Mouse (Mus musculus): ENCODE measurements around the gene C2cd2. TPM values are rescaled to one million over a fixed set of nuclear protein-coding genes. Genes with fewer than 3 reads are reported as not detected.
A peak's percentile ranks its signal among the peaks of the same experiment; 100 is the strongest.
"Not testable (repeated sequence)": the region's sequence is repeated elsewhere in the genome, so short reads cannot be mapped to it uniquely, and the experiment has no call there.

Gene C2cd2
- total RNA-seq, 2 experiments from 2014 or later: 20.6 to 21.4 TPM

DNA sequence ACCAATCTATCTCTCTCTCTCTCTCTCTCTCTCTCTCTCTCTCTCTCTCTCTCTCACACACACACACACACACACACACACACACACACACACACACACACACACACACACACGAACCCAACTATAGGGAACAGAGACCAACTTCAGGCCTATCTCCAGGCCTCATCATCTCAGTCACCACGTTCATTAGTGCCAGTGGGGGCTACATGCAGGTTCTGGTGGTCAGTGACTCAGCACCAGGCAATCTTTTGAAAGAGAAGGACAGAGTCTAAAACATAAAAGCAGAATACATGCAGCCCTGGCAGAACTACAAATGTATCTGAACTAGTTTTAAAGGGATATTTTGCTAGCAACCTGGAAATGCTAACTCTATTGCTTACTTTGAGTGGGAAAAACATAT is 15.4 kb downstream of the C2cd2 start:
- not testable (repeated sequence) for DNase-seq

DNA sequence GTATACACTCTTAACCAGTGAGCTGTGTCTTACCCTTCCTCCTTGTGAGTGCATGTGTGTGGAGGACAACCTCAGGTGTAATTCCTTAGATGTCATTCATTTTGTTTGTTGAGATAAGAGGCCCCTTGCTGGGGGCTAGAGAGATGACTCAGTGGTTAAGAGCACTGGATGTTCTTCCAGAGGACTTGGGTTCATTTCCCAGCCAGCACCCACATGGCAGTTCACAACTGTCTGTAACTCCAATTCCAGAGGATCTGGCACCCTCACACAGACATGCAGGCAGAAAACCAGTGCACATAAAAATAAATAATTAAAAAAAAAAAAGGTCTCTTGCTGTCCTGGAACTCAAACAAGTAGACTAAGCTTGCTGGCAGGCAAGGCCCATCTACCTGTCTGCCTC is 20.6 kb downstream of the C2cd2 start:
- no peak for DNase-seq

GRCm38 (mm10) chr16:97940471-97940973 is 21.9 kb downstream of the C2cd2 start:
- no peak for DNase-seq

DNA sequence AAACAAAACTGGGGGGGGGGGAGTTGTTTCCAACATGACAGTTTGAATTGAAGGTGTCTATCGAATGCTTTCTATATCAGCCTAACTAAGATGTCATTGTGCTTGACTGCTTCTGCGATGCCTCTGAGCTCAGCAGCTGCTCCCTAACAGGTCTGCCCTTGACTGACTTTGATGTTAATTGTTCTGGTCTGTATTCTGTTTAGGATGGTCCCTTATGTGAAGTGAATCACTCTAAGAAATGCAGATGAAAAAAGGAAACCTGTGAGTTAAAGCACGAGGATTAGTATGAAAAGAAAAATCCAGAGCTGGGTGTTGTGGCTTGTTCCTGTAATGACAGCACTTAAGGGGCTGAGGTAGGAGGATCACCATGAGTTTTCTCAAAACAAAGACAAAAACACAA is 26.6 kb downstream of the C2cd2 start:
- DNase-seq: no peak

GRCm38 (mm10) chr16:97930231-97930630 is 32.2 kb downstream of the C2cd2 start:
- DNase-seq: no peak

GRCm38 (mm10) chr16:97929520-97929919 is 32.9 kb downstream of the C2cd2 start:
- DNase-seq: no peak

DNA sequence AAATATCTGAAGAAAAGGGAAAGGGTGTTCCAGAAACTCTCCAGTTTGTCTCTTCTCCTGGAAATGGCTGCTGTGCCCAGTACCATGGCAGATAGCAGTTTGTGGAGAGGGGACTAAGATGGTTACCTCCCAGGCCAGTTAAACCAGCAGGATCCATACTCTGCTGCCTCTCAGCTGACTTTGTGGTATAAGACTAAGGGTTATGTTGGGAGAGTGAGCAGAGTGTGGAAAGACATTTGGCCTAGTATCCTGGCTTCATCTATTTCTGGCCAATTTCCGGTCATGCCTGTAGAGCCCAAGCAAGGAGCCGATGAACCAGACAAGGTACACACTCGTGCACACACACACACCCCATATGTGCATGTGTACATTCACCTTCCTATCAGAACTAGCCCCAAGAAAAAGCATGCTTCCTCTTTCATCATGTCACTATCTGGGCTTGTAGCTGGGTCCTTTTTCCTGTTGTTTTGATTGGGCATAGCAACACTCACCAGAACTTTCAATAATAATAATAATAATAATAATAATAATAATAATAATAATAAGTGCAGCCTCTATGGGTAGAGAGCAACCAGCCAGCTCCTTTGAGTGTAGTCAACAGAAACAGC is 35.0 kb downstream of the C2cd2 start:
- DNase-seq: no peak

GRCm38 (mm10) chr16:97926381-97926780 is 36.0 kb downstream of the C2cd2 start:
- no peak for DNase-seq

- no peak for DNase-seq
These were observed 36.6 kb downstream of the C2cd2 start for GRCm38 (mm10) chr16:97925760-97926159.

GRCm38 (mm10) chr16:97923700-97924099 is 38.7 kb downstream of the C2cd2 start:
- no peak for DNase-seq

GRCm38 (mm10) chr16:97922779-97923126 is 39.6 kb downstream of the C2cd2 start:
- DNase-seq: no peak

DNA sequence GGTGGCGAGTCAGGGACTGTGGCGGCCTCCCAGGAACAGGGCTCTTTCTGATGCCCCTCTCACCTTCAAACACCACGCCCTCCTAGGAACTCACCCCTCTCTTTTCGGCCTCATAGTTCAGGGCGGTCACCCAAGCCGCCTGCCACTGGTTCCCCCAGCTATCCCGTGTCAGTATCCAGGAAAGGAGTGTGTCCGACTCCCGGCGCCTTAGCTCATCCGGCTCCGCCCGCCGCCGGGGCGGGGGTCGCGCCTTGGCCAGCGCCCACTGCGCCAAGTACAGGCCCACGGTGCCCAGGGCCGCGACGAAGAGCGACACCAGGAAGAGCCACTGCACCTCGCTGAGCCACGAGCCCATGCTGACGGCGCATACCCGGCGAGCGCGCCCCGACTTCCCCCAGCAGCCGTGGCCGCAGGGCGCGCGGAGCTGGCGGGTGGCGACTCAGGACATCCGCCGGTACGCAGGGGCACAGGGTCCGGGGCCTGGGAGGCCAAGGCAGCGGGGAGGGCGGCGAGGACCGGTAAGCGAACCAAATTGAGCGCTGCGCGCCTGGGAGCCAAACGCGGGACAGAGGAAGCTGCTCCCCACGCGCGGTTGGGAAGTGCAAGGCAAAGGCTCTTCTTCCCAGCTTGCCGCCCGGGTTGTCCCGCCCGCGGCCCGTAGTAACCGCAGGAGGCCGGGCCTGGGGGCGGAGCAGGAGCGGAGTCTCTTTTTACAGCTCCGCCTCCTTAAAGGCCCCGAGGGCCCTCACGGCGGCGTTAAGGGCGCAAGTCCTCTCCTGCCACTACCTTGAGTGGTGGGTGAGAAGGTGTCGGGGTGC is 40.2 kb downstream of the C2cd2 start:
- peak; percentile 88 for DNase-seq

DNA sequence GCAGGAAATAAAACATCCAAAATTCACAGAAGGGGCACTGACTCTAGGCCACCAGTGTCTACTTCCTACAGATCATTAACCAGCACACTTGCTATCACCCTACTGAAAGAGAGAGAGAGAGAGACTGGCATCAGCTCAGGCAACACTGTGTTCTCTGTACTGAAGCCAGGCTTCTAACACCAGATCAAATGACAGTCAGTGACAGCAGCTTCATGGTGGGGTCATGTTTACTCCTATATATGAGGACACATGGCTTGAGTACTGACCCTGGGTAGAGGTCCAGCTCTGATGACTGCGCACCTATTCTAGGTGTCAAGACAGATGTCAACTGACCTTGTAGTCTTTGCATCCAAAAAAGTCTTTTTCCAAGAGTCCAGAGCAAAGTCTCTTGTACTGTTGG is 41.8 kb downstream of the C2cd2 start:
- DNase-seq: no peak

DNA sequence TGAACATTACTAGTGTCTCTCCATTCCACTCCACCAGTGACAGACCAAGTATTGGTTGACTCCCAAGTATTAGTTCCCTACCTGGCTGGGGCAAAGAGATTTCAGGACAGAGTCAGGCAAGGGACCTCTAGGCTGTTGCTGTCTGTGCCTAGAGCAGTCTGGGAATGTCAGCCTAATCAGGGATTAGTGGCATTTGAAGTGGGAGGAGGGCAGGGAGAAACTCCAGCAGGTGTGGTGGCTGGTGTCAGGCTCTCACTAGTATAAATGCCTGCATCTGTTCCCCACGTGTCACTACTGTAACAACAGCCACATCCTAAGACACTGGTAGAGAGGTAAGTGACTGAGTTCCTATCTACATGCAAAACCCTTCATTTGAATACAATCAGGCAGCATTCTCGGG is 42.6 kb downstream of the C2cd2 start:
- no peak for DNase-seq

DNA sequence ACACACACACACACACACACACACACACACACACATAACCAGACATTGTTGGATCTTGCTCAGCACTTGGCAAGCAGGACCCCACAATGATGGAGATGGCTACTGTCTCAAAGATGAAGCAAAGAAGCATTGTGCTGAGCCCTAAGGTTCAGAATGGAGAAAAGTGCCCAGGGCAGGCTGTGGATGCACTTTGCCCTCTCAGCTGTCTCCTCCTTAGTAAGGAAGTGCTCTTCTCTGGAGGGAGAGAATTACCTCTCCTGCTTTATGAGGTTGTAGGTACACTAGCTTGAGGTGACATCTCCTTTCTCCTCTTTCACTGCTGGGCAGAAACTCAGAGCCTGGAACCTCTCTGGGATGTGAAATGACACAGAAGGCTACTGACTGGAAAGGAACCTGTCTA is 49.5 kb downstream of the C2cd2 start:
- DNase-seq: no peak

DNA sequence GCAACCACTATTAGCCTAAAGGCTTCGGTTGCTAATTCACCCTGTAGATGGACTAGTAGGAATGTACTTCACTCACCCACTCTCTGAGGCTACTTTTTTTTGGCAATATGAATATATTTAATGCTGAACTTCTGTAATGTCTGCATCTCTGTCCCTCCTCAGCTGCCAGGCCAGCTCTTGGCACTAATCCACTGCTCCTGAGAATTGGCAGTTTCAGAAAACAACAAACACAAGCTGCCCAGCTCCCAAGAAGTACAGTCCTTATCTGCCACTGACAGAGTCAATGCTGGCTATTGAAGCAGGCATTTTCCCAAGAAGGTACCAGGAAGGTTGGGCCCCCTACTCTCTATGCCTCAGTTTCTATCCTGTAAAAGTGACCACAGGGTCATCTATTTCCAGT is 53.0 kb downstream of the C2cd2 start:
- no peak for DNase-seq

DNA sequence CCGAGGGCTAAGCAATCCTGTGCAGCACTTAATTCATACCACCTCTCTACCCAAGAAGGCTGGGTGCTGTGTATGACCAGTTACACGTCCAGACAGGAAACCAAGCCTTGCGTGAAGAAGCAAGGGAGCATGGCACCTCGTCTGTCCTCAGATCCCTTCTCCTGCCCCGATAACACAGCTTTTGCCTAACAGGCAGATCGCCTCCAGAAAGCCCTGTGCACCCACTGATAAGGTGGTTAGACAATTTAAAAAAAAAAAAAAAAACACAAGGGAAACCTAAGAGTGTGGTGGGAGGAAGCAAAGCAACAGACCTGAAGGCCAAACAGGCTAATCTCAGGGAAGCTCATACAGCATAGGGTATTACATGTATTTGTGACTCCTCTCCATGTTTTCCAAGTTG is 54.9 kb downstream of the C2cd2 start:
- no peak for DNase-seq

DNA sequence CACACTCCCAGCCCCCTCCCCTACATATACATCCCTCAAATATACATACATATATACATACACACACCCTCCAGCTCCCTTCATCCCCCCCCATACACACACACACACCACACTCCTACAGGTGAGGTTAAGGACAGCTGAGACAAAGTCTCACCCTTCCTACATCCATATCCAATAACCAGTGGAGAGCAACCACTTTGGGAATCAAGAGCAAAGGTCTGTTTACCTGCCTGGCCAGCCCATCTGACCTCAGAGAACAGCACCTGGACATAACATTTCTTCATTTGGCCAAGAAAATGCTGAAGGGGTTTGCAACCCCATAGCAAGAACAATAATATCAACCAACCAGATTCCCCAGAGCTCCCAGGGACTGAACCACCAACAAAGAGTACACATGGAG is 56.1 kb downstream of the C2cd2 start:
- DNase-seq: no peak

- no peak for DNase-seq
These were observed 56.9 kb downstream of the C2cd2 start for GRCm38 (mm10) chr16:97905449-97905991.

DNA sequence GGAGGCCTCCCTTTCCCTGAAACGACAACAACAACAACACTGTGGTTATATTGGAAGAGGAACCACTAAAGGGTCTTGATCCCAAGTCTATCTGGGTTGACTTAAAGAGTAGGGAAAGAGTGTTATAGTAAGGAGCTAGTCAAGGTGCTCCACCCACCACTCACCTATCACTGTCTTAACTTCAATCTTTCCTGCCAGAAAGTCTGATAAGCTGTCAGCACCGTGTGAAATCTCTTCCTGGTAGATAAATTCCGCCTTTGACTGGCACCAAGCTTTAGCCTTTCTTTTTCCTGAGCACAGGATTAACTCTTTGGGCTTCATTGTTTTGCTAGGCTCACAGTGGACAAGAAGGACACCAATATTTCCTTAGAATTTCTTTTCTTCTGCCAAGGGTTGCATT is 58.4 kb downstream of the C2cd2 start:
- no peak for DNase-seq

GRCm38 (mm10) chr16:97897346-97898024 is 64.9 kb downstream of the C2cd2 start:
- peak; percentile 66 for DNase-seq

- DNase-seq: no peak
These were observed 74.6 kb downstream of the C2cd2 start for GRCm38 (mm10) chr16:97887762-97888161.

DNA sequence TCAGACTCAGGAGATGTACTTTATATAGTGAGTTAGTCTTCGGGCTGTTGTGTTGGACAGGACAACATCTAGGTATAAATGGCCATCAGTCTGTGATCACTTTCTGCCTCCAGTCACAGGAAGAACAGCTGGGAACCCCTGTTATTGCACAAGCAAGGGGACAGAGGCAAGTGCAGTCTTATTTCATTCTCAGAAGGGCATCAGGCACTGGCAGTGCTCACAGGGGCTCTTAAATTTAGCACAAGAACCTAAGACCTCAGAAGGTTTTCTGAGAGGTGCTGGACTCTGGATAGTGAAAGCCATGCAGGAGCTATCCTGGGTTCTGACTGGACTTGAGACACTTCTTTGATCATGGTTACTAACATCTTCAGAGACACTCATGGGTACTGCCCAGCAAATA is 78.7 kb downstream of the C2cd2 start:
- DNase-seq: no peak

All from heart, postnatal 4 days (tissue).